Mouse (Mus musculus) thymus, postnatal 36 days (tissue): ENCODE measurements around the gene Olfr613.
"Not testable (repeated sequence)": the region's sequence is repeated elsewhere in the genome, so short reads cannot be mapped to it uniquely, and the experiment has no call there.

ENCODE experiments used
- DNase-seq, 2 experiments: peaks; one replicate each; pipeline ENCODE4 v3.0.0; 2022; ENCODE audit warnings: mixed read lengths in 2 of 2

Gene Olfr613

DNA sequence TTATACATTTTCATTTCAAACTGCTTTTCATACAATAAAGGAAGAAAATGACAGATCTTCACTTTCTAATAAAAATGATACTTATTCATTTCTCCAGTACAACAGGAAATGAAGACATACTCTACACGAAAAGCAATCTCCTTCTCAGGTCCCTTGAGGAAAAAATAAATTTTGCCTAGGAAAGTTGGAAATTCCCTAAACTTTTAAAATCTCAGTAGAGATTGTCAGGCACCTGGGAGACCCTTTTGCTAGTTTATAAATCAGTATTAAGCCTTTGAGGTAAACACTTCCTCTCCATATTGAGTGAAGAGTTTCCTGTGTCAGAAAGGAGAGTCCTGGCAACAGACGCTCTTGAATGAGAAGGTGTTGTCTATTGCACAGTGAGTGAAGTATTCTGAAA is at the start of gene Olfr613:
Gene Olfr613 (plus strand): TSS at position 301 of the 400 bp plus-strand sequence.
- DNase-seq, result no peak

DNA sequence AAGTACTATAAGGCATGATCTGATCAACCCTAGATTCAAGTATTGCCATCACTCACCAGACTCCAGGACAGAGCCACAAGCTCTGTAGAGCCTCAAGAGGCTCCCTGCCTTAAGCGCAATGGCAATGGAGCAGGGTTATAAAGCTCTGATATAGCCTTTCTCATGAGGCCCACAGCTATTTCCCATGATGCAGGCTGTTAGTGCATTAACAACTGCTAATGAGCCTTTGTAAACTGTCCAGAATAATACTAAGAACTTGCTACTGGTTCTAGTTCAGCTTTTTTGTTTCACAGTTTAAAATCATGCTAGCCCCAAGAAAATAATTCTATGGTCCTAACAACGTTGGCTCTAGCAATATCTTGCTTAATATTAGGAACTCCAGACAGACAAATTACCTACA is 35.9 kb upstream of the Olfr613 start, which contains the start of gene Olfr610:
Gene Olfr610 (minus strand): TSS at position 101 of the 400 bp plus-strand sequence.
- DNase-seq, result no peak

DNA sequence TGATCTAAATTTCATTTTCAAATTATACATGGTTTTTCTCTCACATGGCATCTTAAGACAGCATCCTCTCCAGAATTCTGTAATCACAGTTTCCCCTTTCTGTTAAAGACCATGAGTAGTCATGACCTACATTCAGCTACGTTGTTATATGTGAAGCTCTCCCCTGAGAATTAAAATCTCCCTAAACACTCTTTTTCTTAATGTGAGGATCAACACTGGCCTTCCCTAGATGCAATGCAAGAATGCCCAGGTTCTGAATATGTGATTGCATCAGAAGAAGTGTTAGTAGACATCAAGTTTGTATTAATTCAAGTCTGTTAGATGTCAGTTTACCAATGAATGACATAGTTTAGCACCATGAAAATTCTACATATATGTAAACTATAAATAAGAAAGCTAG is 27.1 kb upstream of the Olfr613 start, which contains the start of gene Olfr611:
Gene Olfr611 (minus strand): TSS at position 101 of the 400 bp plus-strand sequence.
- DNase-seq, result not testable (repeated sequence)

DNA sequence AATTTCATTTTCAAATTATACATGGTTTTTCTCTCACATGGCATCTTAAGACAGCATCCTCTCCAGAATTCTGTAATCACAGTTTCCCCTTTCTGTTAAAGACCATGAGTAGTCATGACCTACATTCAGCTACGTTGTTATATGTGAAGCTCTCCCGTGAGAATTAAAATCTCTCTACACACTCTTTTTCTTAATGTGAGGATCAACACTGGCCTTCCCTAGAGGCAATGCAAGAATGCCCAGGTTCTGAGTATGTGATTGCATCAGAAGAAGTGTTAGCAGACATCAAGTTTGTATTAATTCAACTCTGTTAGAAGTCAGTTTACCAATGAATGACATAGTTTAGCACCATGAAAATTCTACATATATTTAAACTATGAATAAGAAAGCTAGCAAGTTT is 5.3 kb upstream of the Olfr613 start, which contains the start of gene Olfr612:
Gene Olfr612 (minus strand): TSS at position 101 of the 400 bp plus-strand sequence.
- DNase-seq, result not testable (repeated sequence)

DNA sequence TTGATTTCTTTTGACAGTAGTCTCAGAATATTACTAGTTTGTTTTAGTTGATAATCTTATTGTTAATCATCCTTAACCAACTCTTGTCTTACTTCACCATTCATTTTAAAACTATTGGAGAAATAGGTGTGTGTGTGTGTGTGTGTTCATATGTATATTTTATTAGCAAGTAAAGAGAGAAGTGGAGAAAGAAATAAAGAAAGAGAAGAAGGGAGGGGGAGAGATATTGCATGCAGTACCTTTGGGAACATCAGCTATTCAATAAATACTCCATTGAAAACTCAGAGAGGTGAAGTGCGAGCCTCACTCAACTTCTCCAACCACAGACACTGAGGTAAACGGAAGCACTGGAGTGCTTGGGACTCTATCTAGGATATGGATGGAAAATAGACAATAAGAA is 7.9 kb downstream of the Olfr613 start, which contains the start of gene Olfr615:
Gene Olfr615 (plus strand): TSS at position 301 of the 400 bp plus-strand sequence.
- no peak for DNase-seq

DNA sequence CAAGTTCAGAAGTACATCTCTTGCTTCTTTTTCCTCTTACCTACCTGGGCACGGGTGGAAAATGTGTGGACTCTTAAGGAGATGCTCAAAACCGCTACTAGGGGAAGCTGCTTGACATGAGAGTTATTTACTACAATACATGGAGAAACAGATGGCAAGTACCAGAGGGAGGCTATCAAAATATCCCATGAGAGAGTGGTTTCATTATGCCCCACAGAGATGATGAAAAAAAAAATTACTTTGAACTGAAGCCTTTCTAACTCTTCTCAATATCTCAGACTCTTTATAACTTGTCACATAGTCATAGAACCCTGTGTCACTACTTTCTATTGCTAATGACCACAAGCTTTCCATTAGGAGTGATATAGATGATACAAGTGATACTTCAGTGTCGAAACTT is 21.2 kb downstream of the Olfr613 start, which contains the start of gene Olfr616:
Gene Olfr616 (minus strand): TSS at position 101 of the 400 bp plus-strand sequence.
- DNase-seq, result no peak

DNA sequence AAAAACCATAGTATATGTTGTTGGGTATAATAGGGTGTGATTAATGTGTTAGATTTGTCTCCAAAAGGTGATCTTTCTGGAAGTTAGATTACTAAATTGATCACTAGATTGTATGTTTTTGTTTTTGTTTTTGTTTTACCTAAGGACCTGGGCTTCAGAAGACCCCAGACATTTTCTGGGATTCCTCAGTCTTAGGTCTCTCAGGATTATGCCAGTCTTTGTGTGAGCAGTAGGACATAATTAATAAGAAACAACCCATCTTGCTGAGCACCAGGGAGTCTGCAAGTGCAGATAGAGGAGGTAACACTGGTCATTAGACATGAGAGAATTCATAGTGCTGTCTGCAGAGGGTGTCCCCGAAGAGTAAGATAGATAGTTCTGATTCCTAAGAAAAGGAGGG is 24.9 kb downstream of the Olfr613 start, which contains the start of gene Olfr617:
Gene Olfr617 (plus strand): TSS at position 301 of the 400 bp plus-strand sequence.
- no peak for DNase-seq

DNA sequence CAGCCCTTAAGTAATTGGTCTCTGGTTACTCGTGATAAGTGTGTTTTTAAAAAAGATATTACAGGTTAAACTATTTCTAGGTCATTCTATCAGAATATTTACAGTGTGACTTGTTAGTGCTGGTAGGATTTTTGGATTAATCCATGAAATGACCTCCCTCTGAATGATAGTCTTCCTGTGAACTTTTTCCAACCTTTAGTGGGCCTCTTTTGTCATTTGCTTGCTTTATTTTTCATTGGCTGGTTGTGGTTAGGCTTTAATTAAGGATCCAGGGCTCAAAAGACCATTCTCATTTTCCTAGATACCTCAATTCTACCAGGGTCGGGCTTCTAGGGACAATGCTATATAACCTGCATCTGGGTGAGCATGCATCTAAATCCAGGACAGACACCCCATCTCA is 41.9 kb downstream of the Olfr613 start, which contains the start of gene Olfr618:
Gene Olfr618 (plus strand): TSS at position 301 of the 400 bp plus-strand sequence.
- DNase-seq, result no peak

DNA sequence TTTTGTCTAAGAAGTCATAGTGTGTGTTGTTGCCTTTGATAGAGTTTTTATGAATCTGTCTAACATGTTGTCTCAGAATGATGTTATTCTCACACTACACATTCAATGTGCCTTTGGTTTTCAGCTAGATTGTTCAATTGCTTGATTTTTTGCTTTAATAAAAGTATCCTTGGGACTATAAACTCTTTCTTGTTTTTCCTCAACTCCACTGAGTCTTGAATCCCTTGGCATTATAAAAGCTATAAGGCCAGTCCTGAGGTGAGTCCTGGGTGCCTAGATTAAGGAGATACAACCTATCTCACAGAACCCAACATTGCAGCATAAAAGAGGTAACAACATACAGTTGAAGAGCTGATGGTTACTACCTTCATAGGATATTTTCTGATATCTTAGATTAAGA is 52.4 kb downstream of the Olfr613 start, which contains the start of gene Olfr619:
Gene Olfr619 (plus strand): TSS at position 301 of the 400 bp plus-strand sequence.
- no peak for DNase-seq
